Mouse (Mus musculus) MEL (cell line): Measurements from ENCODE around the gene Cenpt.

Source experiments
- CHD2 ChIP-seq: IDR thresholded peaks from 2 replicates; pipeline ENCODE4 v1.6.1; 2011; ENCODE audit warnings: low read length, improper control_type of control experiment
- MYC ChIP-seq: IDR thresholded peaks from 2 replicates; pipeline ENCODE4 v1.6.1; 2011; ENCODE audit warnings: low read depth, mild to moderate bottlenecking, low read length, improper control_type of control experiment, moderate library complexity
- TAL1 ChIP-seq: IDR thresholded peaks from 2 replicates; pipeline ENCODE4 v1.6.1; 2012; ENCODE audit warnings: mild to moderate bottlenecking, inconsistent platforms, low read length, moderate library complexity, mixed read lengths

- no peak for TF ChIP-seq MYC
- no peak for TF ChIP-seq CHD2
- TF ChIP-seq TAL1 = no peak
These were observed 39.8 kb downstream of the Cenpt start for GRCm38 (mm10) chr8:105813241-105813640.
